Mouse (Mus musculus) liver, embryonic 14.5 days (tissue): ENCODE measurements around the gene Nop2. TPM values are rescaled to one million over a fixed set of nuclear protein-coding genes. Genes with fewer than 3 reads are reported as not detected.
A peak's percentile ranks its signal among the peaks of the same experiment; 100 is the strongest.

Source experiments
- ATAC-seq: fragments of 200-750 bp; cut with Nextera tagmentation; 2 replicates; pipeline ENCODE4 v1.8.0; 2017; ENCODE audit warnings: moderate number of reproducible peaks, mild to moderate bottlenecking, moderate library complexity; ENCODE audit not compliant: insufficient read depth
- DNase-seq, 3 experiments: peaks; one replicate each; pipeline ENCODE4 v3.0.0-alpha.2; 2012 to 2013; ENCODE audit warnings: low read depth in 3 of 3, low spot score in 3 of 3
- H3K27ac ChIP-seq: fragments of 300-500 bp; sonication (generic); 2 replicates; pipeline ENCODE4 v1.5.1; 2014; ENCODE audit warnings: moderate library complexity, mild to moderate bottlenecking, control low read depth, inconsistent platforms
- H3K27me3 ChIP-seq: fragments of 300-500 bp; sonication (generic); 2 replicates; pipeline ENCODE4 v1.6.1; 2014; ENCODE audit warnings: mild to moderate bottlenecking, low read length, moderate library complexity; ENCODE audit not compliant: control insufficient read depth, insufficient read depth
- H3K36me3 ChIP-seq: fragments of 300-500 bp; sonication (generic); replicated peaks from 2 replicates; pipeline ENCODE4 v1.6.1; 2014; ENCODE audit warnings: low read depth; ENCODE audit not compliant: control insufficient read depth, insufficient read depth
- H3K4me1 ChIP-seq, 2 experiments: fragments of 200-500 bp in 1 of 2; fragments of 300-500 bp in 1 of 2; sonication (generic) in 1 of 2; replicated peaks; 2 replicates each; pipeline ENCODE4 v1.6.1; 2012 to 2014; ENCODE audit warnings: antibody characterized with exemption in 1 of 2, inconsistent platforms in 1 of 2, low read length in 1 of 2; ENCODE audit not compliant: control insufficient read depth in 2 of 2, insufficient read depth in 2 of 2
- H3K4me2 ChIP-seq: fragments of 300-500 bp; sonication (generic); 2 replicates; pipeline ENCODE4 v1.6.1; 2014; ENCODE audit warnings: low read depth, mild to moderate bottlenecking, control low read depth, moderate library complexity
- H3K4me3 ChIP-seq, 2 experiments: fragments of 200-500 bp in 1 of 2; fragments of 300-500 bp in 1 of 2; sonication (generic) in 1 of 2; 2 replicates each; pipeline ENCODE4 v1.5.1; 2012 to 2014; ENCODE audit warnings: low read depth in 2 of 2, low read length in 2 of 2, mild to moderate bottlenecking in 2 of 2, control low read depth in 1 of 2, inconsistent platforms in 1 of 2, moderate library complexity in 1 of 2; ENCODE audit not compliant: insufficient read depth in 1 of 2
- H3K9ac ChIP-seq: fragments of 300-500 bp; sonication (generic); replicated peaks from 2 replicates; pipeline ENCODE4 v1.6.1; 2014; ENCODE audit warnings: mild to moderate bottlenecking, control low read depth, moderate library complexity
- H3K9me3 ChIP-seq: fragments of 300-500 bp; sonication (generic); 2 replicates; pipeline ENCODE4 v1.6.1; 2016; ENCODE audit warnings: low read length, mixed read lengths; ENCODE audit not compliant: control insufficient read depth
- CTCF ChIP-seq: IDR thresholded peaks from 2 replicates; pipeline ENCODE4 v1.5.1; 2016; ENCODE audit warnings: antibody characterized with exemption, low read depth, control low read depth
- EP300 ChIP-seq: IDR thresholded peaks from 2 replicates; pipeline ENCODE4 v1.6.1; 2016; ENCODE audit warnings: antibody characterized with exemption, low read depth
- WGBS: fragments of 180-500 bp; shearing (Covaris S2); extraction: QIAGEN DNeasy Blood & Tissue Kit; methylation state at CpG from one replicate; pipeline ENCODE4 v1.1.7; 2014; ENCODE audit not compliant: insufficient replicate concordance; 5-methylcytosine and 5-hydroxymethylcytosine counted together
- polyA plus RNA-seq, 2 experiments: library from polyadenylated mRNA; depleted of rRNA in 1 of 2; stranded (reverse) in 1 of 2; unstranded in 1 of 2; fragments of >200 nt; fragmentation: Nextera tagmentation in 1 of 2; extraction: Ambion mirVana in 1 of 2; gene quantifications; 2 replicates each; pipeline versions ENCODE4 v1.2.1 to v1.2.3; 2012 to 2014

Nop2 gene
- polyA plus RNA-seq, 2 experiments: 24.5 to 33.1 TPM

- peak; percentile 41 for TF ChIP-seq CTCF
- TF ChIP-seq EP300: no peak
- Histone ChIP-seq H3K9ac (no peak overlapping the region), H3K36me3 (peaks cover 87% of the 10 kb centered on the region), H3K27me3 (no peaks in the 10 kb centered on the region), H3K4me1 (peaks cover 15 to 16% of the 10 kb centered on the region in 2 experiments), H3K4me2 (no peak overlapping the region), H3K27ac (no peak overlapping the region), H3K4me3 (no peak overlapping the region), H3K9me3 (no peaks in the 10 kb centered on the region)
- no peak for ATAC-seq
- DNase-seq: no peak
- WGBS: 89% methylated on average over 2 of the region's 2 CpGs
These were observed 24.0 kb upstream of the Nop2 start for GRCm38 (mm10) chr6:125107705-125108104.

DNA sequence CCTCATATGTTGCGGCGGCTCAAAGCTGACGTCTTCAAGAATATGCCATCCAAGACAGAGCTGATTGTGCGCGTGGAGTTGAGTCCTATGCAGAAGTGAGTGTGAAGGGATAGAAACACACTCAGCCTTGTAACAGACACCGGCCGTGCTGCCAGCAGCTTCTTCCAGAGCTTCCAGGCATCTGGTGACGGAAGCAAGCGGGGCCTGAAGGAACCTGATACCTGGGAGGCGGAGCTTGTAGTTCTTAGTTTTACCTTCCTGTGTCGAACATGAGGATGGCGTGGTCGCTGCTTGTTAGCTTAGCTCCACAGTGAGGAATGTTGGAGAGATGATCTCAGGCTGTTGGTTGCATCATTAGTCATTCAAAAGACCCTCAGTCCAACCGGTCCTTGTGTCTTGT, 22.3 kb upstream of the Nop2 start:
- Histone ChIP-seq H3K4me3 (no peak overlapping the region), H3K27ac (no peak overlapping the region), H3K27me3 (no peaks in the 10 kb centered on the region), H3K4me2 (no peak overlapping the region), H3K36me3 (peaks cover 97% of the 10 kb centered on the region), H3K9me3 (no peaks in the 10 kb centered on the region), H3K9ac (no peak overlapping the region), H3K4me1 (peaks cover 6 to 7% of the 10 kb centered on the region in 2 experiments)
- DNase-seq (no peak), ATAC-seq (no peak)
- TF ChIP-seq EP300 (no peak), CTCF (no peak)
- WGBS: 89% methylated on average over 14 of the region's 14 CpGs

GRCm38 (mm10) chr6:125110927-125111326, 20.8 kb upstream of the Nop2 start:
- no peak for DNase-seq
- ATAC-seq: no peak

GRCm38 (mm10) chr6:125112553-125112952, 19.2 kb upstream of the Nop2 start:
- ATAC-seq (no peak), DNase-seq (no peak)
- no peak overlapping the region for H3K4me2 ChIP-seq
- H3K4me1 ChIP-seq: no peaks in the 10 kb centered on the region
- TF ChIP-seq EP300: no peak
- no peak for TF ChIP-seq CTCF
- H3K27ac ChIP-seq: no peak overlapping the region
- no peak overlapping the region for H3K4me3 ChIP-seq
- 74% methylated on average over 11 of the region's 11 CpGs for WGBS
- no peaks in the 10 kb centered on the region for H3K9me3 ChIP-seq
- H3K36me3 ChIP-seq: peaks cover 96% of the 10 kb centered on the region
- no peaks in the 10 kb centered on the region for H3K27me3 ChIP-seq
- no peak overlapping the region for H3K9ac ChIP-seq

More at GRCm38 (mm10) chr6:125110927-125111326, 20.8 kb upstream of the Nop2 start:
- H3K9me3 ChIP-seq: no peaks in the 10 kb centered on the region
- no peak overlapping the region for H3K27ac ChIP-seq
- no peak overlapping the region for H3K4me3 ChIP-seq
- TF ChIP-seq CTCF: peak; percentile 72
- no peak for TF ChIP-seq EP300
- no peak overlapping the region for H3K4me2 ChIP-seq
- no peaks in the 10 kb centered on the region for H3K4me1 ChIP-seq
- WGBS: 83% methylated on average over 7 of the region's 7 CpGs
- no peaks in the 10 kb centered on the region for H3K27me3 ChIP-seq
- peaks cover 96% of the 10 kb centered on the region for H3K36me3 ChIP-seq
- no peak overlapping the region for H3K9ac ChIP-seq

GRCm38 (mm10) chr6:125119387-125119786, 12.3 kb upstream of the Nop2 start:
- Histone ChIP-seq H3K4me3 (no peak overlapping the region), H3K9me3 (no peaks in the 10 kb centered on the region), H3K9ac (no peak overlapping the region), H3K27me3 (no peaks in the 10 kb centered on the region), H3K4me1 (no peaks in the 10 kb centered on the region), H3K4me2 (no peak overlapping the region), H3K36me3 (peaks cover 88% of the 10 kb centered on the region), H3K27ac (no peak overlapping the region)
- WGBS: 82% methylated on average over 8 of the region's 8 CpGs
- no peak for ATAC-seq
- no peak for TF ChIP-seq CTCF
- TF ChIP-seq EP300: no peak
- DNase-seq: no peak
